Comparison of ENCODE assay signal across 15 mouse cellular contexts in the genomic region with DNA sequence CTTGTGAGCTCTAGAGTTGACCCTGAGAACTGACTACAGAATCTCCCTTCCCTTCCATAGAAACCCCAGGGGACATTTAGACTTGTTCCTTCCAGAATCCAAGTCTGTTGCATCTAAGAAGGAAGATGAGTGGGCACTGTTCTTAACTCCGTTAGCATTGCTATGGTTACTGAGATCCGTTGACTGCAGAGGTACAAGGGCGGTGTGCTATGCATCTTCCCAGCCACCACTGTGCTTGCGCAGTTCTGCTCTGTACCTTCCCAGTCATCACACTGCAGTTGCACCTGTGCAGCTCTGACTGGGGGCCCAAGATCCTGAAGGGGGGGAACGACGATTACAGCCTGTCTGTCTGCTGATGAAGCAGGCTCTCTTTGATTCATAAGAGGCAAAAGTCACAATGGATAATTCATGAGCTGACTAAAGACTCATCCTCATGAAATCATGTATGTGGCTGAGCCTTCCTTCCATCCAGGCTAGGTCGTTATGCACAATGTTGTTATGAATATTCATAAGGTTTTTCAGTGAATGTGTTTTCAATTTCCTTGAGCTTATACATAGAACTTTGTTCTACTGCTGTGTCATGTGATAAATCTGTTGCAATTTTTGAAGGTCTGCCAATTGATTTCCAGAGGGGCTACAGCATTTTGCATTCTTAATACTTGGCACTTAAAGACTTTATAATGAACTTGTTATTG.
DNase-seq lines count a peak whose midpoint lies in the region; ATAC-seq and TF ChIP-seq lines count a peak whose summit lies in the region.
"Had no signal": no experiment of that assay in that cellular context is flagged by ENCODE, and none has a peak within 500 bp of the region (broad histone marks: within the 10 kb centered on the region; RNA-seq: fewer than 3 reads in every experiment).

No protein-coding gene starts in this region.

- no peak overlapping the region for H3K4me3 ChIP-seq in hindbrain, postnatal 0 days (ENCODE audit: low read length)
- no peak overlapping the region for H3K4me3 ChIP-seq in hindbrain, embryonic 11.5 days (ENCODE audit: low read depth, low read length)
- no peak overlapping the region for H3K4me3 ChIP-seq in embryonic facial prominence, embryonic 14.5 days (ENCODE audit: low read depth, low read length)
- H3K4me3 ChIP-seq: liver, embryonic 13.5 days; myocyte; stomach, embryonic 15.5 days had no signal

- 50% methylated on average over 7 of the region's 7 CpGs for WGBS in hindbrain, postnatal 0 days
- WGBS in hindbrain, embryonic 11.5 days = 79% methylated on average over 7 of the region's 7 CpGs
- WGBS in embryonic facial prominence, embryonic 14.5 days = 67% methylated on average over 7 of the region's 7 CpGs

- intact Hi-C loops in left cerebral cortex, postnatal 25 days (cut with DNase I) = no loop called here

- no peak overlapping the region for H3K4me2 ChIP-seq in hindbrain, postnatal 0 days (ENCODE audit: low read depth, low read length)
- H3K4me2 ChIP-seq in hindbrain, embryonic 11.5 days (replicated peaks; ENCODE audit: low read depth, low read length) = no peak overlapping the region
- H3K4me2 ChIP-seq in embryonic facial prominence, embryonic 14.5 days (ENCODE audit: low read depth, low read length) = no peak overlapping the region
- H3K4me2 ChIP-seq: liver, embryonic 13.5 days; stomach, embryonic 15.5 days had no signal

- TF ChIP-seq CTCF in hindbrain, postnatal 0 days (IDR thresholded peaks at IDR 0.05; ENCODE audit: low read depth) = no peak

- H3K9ac ChIP-seq in hindbrain, postnatal 0 days (replicated peaks; ENCODE audit: low read length) = no peak overlapping the region
- H3K9ac ChIP-seq in hindbrain, embryonic 11.5 days (ENCODE audit: low read depth, low read length) = no peak overlapping the region
- H3K9ac ChIP-seq in embryonic facial prominence, embryonic 14.5 days (ENCODE audit: low read depth, low read length) = no peak overlapping the region
- H3K9ac ChIP-seq: liver, embryonic 13.5 days; stomach, embryonic 15.5 days had no signal

- no peaks in the 10 kb centered on the region for H3K36me3 ChIP-seq in hindbrain, postnatal 0 days (ENCODE audit: insufficient read depth, low read length)
- H3K36me3 ChIP-seq in hindbrain, embryonic 11.5 days (ENCODE audit: control insufficient read depth, insufficient read depth, low read length) = no peaks in the 10 kb centered on the region
- no peaks in the 10 kb centered on the region for H3K36me3 ChIP-seq in embryonic facial prominence, embryonic 14.5 days (ENCODE audit: control insufficient read depth, insufficient read depth, low read length)
- H3K36me3 ChIP-seq: liver, embryonic 13.5 days; stomach, embryonic 15.5 days had no signal

- no peaks in the 10 kb centered on the region for H3K9me3 ChIP-seq in hindbrain, postnatal 0 days (ENCODE audit: low read length)
- no peaks in the 10 kb centered on the region for H3K9me3 ChIP-seq in hindbrain, embryonic 11.5 days (ENCODE audit: control insufficient read depth, low read length)
- no peaks in the 10 kb centered on the region for H3K9me3 ChIP-seq in embryonic facial prominence, embryonic 14.5 days (ENCODE audit: control insufficient read depth, low read length)
- H3K9me3 ChIP-seq: liver, embryonic 13.5 days; stomach, embryonic 15.5 days had no signal

- 0 out of 2 replicates have a peak overlapping the region, but pooled peaks have one; percentile 27 for H3K27ac ChIP-seq in hindbrain, postnatal 0 days
- H3K27ac ChIP-seq in hindbrain, embryonic 11.5 days (ENCODE audit: low read depth, low read length) = no peak overlapping the region
- H3K27ac ChIP-seq in embryonic facial prominence, embryonic 14.5 days (replicated peaks; ENCODE audit: low read depth, low read length) = no peak overlapping the region
- H3K27ac ChIP-seq: liver, embryonic 13.5 days; stomach, embryonic 15.5 days had no signal

- H3K4me1 ChIP-seq in hindbrain, postnatal 0 days (ENCODE audit: insufficient read depth, low read length) = no peaks in the 10 kb centered on the region
- H3K4me1 ChIP-seq in hindbrain, embryonic 11.5 days (replicated peaks; ENCODE audit: control insufficient read depth, insufficient read depth, low read length) = no peaks in the 10 kb centered on the region
- H3K4me1 ChIP-seq in embryonic facial prominence, embryonic 14.5 days (ENCODE audit: control insufficient read depth, insufficient read depth, low read length) = peaks cover 3% of the 10 kb centered on the region; the same call in 1 of the 2 replicates
- H3K4me1 ChIP-seq: liver, embryonic 13.5 days; stomach, embryonic 15.5 days had no signal

- DNase-seq in hindbrain, postnatal 0 days (ENCODE audit: low spot score) = peak; percentile 40
- no peak for DNase-seq in hindbrain, embryonic 11.5 days (ENCODE audit: low spot score)
- DNase-seq in NIH3T3 (ENCODE audit: low read depth) = peak; percentile 78
- DNase-seq in embryonic facial prominence, embryonic 14.5 days (ENCODE audit: low spot score) = peak; percentile 64
- DNase-seq in left cerebral cortex, postnatal 25 days (ENCODE audit: low spot score in 2 of 2) = peak; percentile 54 to 83
- DNase-seq in urinary bladder, adult 18-20 months (ENCODE audit: low spot score in 2 of 2) = no peak
- no peak for DNase-seq in ovary, postnatal 14 days (ENCODE audit: low spot score)
- DNase-seq in thymus, postnatal 0 days (ENCODE audit: low spot score) = no peak
- DNase-seq: adrenal gland, adult 2 months; kidney, adult 11 months; liver, embryonic 13.5 days; retina, postnatal 1 day had no signal

- peak; percentile 67 for ATAC-seq in hindbrain, postnatal 0 days
- no peak for ATAC-seq in hindbrain, embryonic 11.5 days (ENCODE audit: low FRiP score)
- ATAC-seq in embryonic facial prominence, embryonic 14.5 days (ENCODE audit: low read depth) = peak; percentile 44; the same call in 1 of the 2 replicates
- ATAC-seq: CD4-positive, CD25-positive, alpha-beta regulatory T cell, adult 4 months had no signal

- no peaks in the 10 kb centered on the region for H3K27me3 ChIP-seq in hindbrain, postnatal 0 days (ENCODE audit: insufficient read depth, low read length)
- no peaks in the 10 kb centered on the region for H3K27me3 ChIP-seq in hindbrain, embryonic 11.5 days (ENCODE audit: control insufficient read depth, insufficient read depth, low read length)
- no peaks in the 10 kb centered on the region for H3K27me3 ChIP-seq in embryonic facial prominence, embryonic 14.5 days (replicated peaks; ENCODE audit: control insufficient read depth, insufficient read depth, low read length)
- H3K27me3 ChIP-seq: liver, embryonic 13.5 days; stomach, embryonic 15.5 days had no signal

Comparison
In these comparisons a context has a peak if more than half of its experiments do, and no peak if none do; other contexts are left out.
1. DNase-seq: peak in hindbrain, postnatal 0 days (single experiment), NIH3T3 (single experiment), embryonic facial prominence, embryonic 14.5 days (single experiment) and left cerebral cortex, postnatal 25 days (2 of 2); none in hindbrain, embryonic 11.5 days (single experiment), urinary bladder, adult 18-20 months (0 of 2), ovary, postnatal 14 days (single experiment) and thymus, postnatal 0 days (single experiment).